Mouse (Mus musculus) brain, embryonic 14.5 days (tissue): ENCODE data around the gene Hs3st3a1.

Source experiments
- CTCF ChIP-seq: fragments of 200-500 bp; IDR thresholded peaks from 2 replicates; pipeline ENCODE4 v1.5.1; 2012; ENCODE audit warnings: inconsistent platforms, mild to moderate bottlenecking, moderate library complexity, borderline replicate concordance; ENCODE audit not compliant: insufficient read depth, insufficient read length; ENCODE audit errors: extremely low read depth
- POLR2A ChIP-seq: fragments of 200-500 bp; IDR thresholded peaks from 2 replicates; pipeline ENCODE4 v1.6.1; 2012; ENCODE audit warnings: mild to moderate bottlenecking, inconsistent platforms, borderline replicate concordance; ENCODE audit not compliant: poor library complexity, insufficient read depth, insufficient read length, severe bottlenecking; ENCODE audit errors: extremely low read depth

- TF ChIP-seq POLR2A, result no peak
- TF ChIP-seq CTCF, result peak; percentile 50; the same call in 1 of the 2 replicates
These were observed 7.0 kb downstream of the Hs3st3a1 start for GRCm38 (mm10) chr11:64442119-64442518.
